Mouse (Mus musculus) embryonic facial prominence, embryonic 12.5 days (tissue): ENCODE measurements around the gene Myo1c. TPM values are rescaled to one million over a fixed set of nuclear protein-coding genes. Genes with fewer than 3 reads are reported as not detected.

ENCODE experiments used
- ATAC-seq: fragments of 200-750 bp; cut with Nextera tagmentation; 2 replicates; pipeline ENCODE4 v1.8.0; 2017; ENCODE audit not compliant: insufficient number of reproducible peaks, insufficient read depth, low FRiP score, low TSS enrichment
- H3K27ac ChIP-seq: fragments of 300-500 bp; sonication (generic); 2 replicates; pipeline ENCODE4 v1.5.1; 2016; ENCODE audit warnings: mild to moderate bottlenecking
- H3K27me3 ChIP-seq: fragments of 300-500 bp; sonication (generic); 2 replicates; pipeline ENCODE4 v1.6.1; 2016; ENCODE audit warnings: mild to moderate bottlenecking, moderate library complexity
- H3K36me3 ChIP-seq: fragments of 300-500 bp; sonication (generic); 2 replicates; pipeline ENCODE4 v1.6.1; 2016; ENCODE audit warnings: mild to moderate bottlenecking
- H3K4me1 ChIP-seq: fragments of 300-500 bp; sonication (generic); 2 replicates; pipeline ENCODE4 v1.6.1; 2016
- H3K4me2 ChIP-seq: fragments of 300-500 bp; sonication (generic); replicated peaks from 2 replicates; pipeline ENCODE4 v1.6.1; 2016; ENCODE audit warnings: mild to moderate bottlenecking, moderate library complexity
- H3K4me3 ChIP-seq: fragments of 300-500 bp; sonication (generic); 2 replicates; pipeline ENCODE4 v1.5.1; 2016; ENCODE audit warnings: mild to moderate bottlenecking
- H3K9ac ChIP-seq: fragments of 300-500 bp; sonication (generic); 2 replicates; pipeline ENCODE4 v1.6.1; 2016; ENCODE audit warnings: mild to moderate bottlenecking, moderate library complexity
- H3K9me3 ChIP-seq: fragments of 300-500 bp; sonication (generic); 2 replicates; pipeline ENCODE4 v1.6.1; 2016; ENCODE audit warnings: mild to moderate bottlenecking, moderate library complexity
- WGBS: fragments of 180-500 bp; shearing (Covaris S2); methylation state at CpG from one replicate; pipeline ENCODE4 v1.1.7; 2016; 5-methylcytosine and 5-hydroxymethylcytosine counted together
- polyA plus RNA-seq: library from polyadenylated mRNA; unstranded; fragments of >200 nt; fragmentation: Nextera tagmentation; extraction: Ambion mirVana; gene quantifications from 2 replicates; pipeline ENCODE4 v1.2.1, GENCODE M21; 2016

Gene Myo1c
- polyA plus RNA-seq, 1 experiment from 2014 or later, result 31.0 TPM

DNA sequence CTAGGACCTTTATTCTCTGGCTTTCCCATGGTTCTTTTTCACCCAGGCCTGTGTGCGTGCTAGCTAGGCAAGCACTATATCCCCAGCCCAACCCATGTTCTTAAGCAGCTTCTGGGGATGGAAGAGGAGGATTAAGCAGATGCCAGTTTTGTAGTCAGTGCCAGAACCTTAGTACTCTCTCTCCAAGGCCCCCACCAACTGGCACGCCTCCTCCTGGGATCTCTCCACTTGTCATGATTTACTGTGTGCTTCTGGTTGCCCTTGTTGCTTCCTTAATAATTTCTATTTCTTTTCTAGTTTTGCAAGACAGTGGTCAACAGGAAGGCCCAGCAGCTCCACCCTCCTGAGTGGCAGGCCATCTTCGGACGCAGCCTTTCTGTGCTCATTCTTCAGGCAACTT is 24.5 kb upstream of the Myo1c start:
- H3K4me3 ChIP-seq, result no peak overlapping the region
- H3K9me3 ChIP-seq, result no peaks in the 10 kb centered on the region
- H3K27me3 ChIP-seq, result no peaks in the 10 kb centered on the region
- 92% methylated on average over 4 of the region's 4 CpGs for WGBS
- H3K27ac ChIP-seq, result no peak overlapping the region
- peaks cover 5% of the 10 kb centered on the region; the same call in 1 of the 2 replicates for H3K4me1 ChIP-seq
- no peak overlapping the region for H3K4me2 ChIP-seq
- peaks cover 42% of the 10 kb centered on the region for H3K36me3 ChIP-seq
- ATAC-seq, result no peak
- H3K9ac ChIP-seq, result no peak overlapping the region

DNA sequence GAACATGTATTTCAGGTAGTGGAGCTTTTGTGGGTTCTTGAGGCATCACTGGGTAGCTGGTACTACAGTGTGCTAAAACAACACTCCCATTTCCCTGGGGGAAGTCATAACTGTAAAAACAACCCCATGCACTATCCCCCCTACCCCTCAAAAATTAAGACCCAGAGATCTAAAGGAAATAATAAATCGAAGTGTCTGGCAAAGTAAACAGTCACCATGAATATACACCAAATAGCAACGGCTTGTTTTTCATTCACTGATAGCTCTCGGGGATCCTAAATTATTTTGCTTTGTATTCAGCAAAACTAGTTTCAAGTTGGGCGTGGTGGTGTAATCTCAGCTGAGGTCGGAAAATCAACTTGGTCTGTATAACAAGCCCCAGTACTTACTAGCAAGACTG is 20.2 kb upstream of the Myo1c start:
- Histone ChIP-seq H3K27me3 (no peaks in the 10 kb centered on the region), H3K9ac (peak overlapping the region; percentile 69), H3K4me3 (peak overlapping the region; percentile 62), H3K4me2 (peak overlapping the region; percentile 86), H3K27ac (0 out of 2 replicates have a peak overlapping the region, but pooled peaks have one; percentile 69), H3K4me1 (peaks cover 16% of the 10 kb centered on the region), H3K9me3 (no peaks in the 10 kb centered on the region), H3K36me3 (peaks cover 25% of the 10 kb centered on the region)
- no peak for ATAC-seq
- WGBS, result 14% methylated on average over 5 of the region's 5 CpGs

GRCm38 (mm10) chr11:75630645-75631229 is 19.6 kb upstream of the Myo1c start, which contains the start of gene Inpp5k:
Gene Inpp5k (plus strand): TSS chr11:75630988.
- Histone ChIP-seq H3K4me2 (peak within 1 kb of the TSS; percentile 86), H3K4me1 (peaks cover 23% of the 10 kb centered on the region), H3K36me3 (peaks cover 20% of the 10 kb centered on the region), H3K9ac (peak within 1 kb of the TSS; percentile 69), H3K4me3 (peak within 1 kb of the TSS; percentile 62), H3K27me3 (no peaks in the 10 kb centered on the region), H3K9me3 (no peaks in the 10 kb centered on the region), H3K27ac (peak within 1 kb of the TSS; percentile 69)
- under 1% methylated on average over 49 of the region's 53 CpGs for WGBS
- ATAC-seq, result peak; percentile 98

DNA sequence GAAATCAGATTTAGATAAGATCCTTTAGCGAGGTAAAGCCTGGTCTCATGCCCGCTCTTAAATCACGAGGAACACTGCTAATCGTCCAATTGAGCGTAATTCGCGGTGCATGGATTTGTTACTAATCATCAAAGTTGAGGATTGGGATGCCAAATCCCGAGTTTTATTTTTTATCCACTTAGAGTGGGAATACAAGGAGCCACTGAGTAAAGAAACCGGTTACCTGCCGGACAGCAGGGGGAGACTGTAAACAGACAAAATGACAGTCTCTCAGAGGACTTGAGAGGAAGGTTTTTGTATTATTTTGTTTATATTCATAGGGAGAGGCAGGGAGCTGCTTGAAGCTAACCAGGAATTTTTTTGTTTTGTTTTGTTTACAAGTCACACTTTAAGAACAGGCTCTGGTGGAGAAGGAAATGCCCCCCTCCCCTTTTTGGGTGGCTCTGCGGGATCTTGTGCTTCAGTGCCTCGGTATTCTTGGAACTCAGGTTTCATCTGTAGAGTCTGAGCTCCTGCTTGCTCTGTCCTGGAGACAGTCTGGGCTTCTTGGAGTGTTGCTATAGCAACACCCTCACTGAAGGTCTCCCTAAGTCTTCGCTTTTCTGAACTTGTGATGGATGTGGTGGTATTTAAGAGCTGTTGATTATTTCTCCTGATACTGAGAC is 18.6 kb upstream of the Myo1c start:
- 14% methylated on average over 13 of the region's 13 CpGs for WGBS

GRCm38 (mm10) chr11:75632921-75633320 is 17.4 kb upstream of the Myo1c start:
- Histone ChIP-seq H3K4me3 (no peak overlapping the region), H3K9me3 (no peaks in the 10 kb centered on the region), H3K4me1 (peaks cover 23% of the 10 kb centered on the region), H3K36me3 (peaks cover 5% of the 10 kb centered on the region; the same call in 1 of the 2 replicates), H3K9ac (no peak overlapping the region), H3K27me3 (no peaks in the 10 kb centered on the region), H3K4me2 (no peak overlapping the region), H3K27ac (no peak overlapping the region)
- WGBS, result 91% methylated on average over 5 of the region's 5 CpGs
- no peak for ATAC-seq

More for the DNA sequence above, 18.6 kb upstream of the Myo1c start:
- peaks cover 23% of the 10 kb centered on the region for H3K4me1 ChIP-seq
- H3K4me3 ChIP-seq, result peak overlapping the region; percentile 62
- H3K9me3 ChIP-seq, result no peaks in the 10 kb centered on the region
- H3K9ac ChIP-seq, result peak overlapping the region; percentile 52
- H3K27me3 ChIP-seq, result no peaks in the 10 kb centered on the region
- ATAC-seq, result no peak
- no peak overlapping the region for H3K27ac ChIP-seq
- peak overlapping the region; percentile 86 for H3K4me2 ChIP-seq
- peaks cover 14% of the 10 kb centered on the region for H3K36me3 ChIP-seq

DNA sequence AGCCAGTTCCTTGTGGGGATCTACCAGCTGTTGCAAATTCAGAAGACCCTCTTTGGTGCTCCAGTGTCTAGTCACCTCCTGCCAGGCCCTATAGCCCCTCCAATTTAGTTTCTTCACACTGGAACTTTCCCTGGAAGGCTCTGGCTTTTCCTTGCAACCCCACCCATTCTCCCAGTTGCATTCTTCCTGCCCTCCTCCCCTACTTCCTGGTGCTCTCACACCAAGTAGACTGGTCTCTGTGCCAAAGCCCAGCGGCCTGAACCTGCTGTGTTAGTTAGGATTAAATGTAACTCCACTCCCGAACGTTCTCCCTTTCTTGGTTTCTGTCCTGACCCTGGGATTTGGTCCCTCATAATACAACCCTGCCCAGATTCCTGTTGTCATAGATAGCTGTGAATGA is 15.5 kb upstream of the Myo1c start:
- no peaks in the 10 kb centered on the region for H3K9me3 ChIP-seq
- H3K27ac ChIP-seq, result no peak overlapping the region
- H3K27me3 ChIP-seq, result no peaks in the 10 kb centered on the region
- WGBS, result 79% methylated on average over 3 of the region's 3 CpGs
- no peak overlapping the region for H3K9ac ChIP-seq
- no peak overlapping the region for H3K4me3 ChIP-seq
- peaks cover 21% of the 10 kb centered on the region for H3K4me1 ChIP-seq
- no peak for ATAC-seq
- no peak overlapping the region for H3K4me2 ChIP-seq
- peaks cover 6% of the 10 kb centered on the region; the same call in 1 of the 2 replicates for H3K36me3 ChIP-seq

- Histone ChIP-seq H3K4me1 (peaks cover 18% of the 10 kb centered on the region), H3K27ac (no peak overlapping the region), H3K9me3 (no peaks in the 10 kb centered on the region), H3K4me3 (no peak overlapping the region), H3K36me3 (peaks cover 6% of the 10 kb centered on the region; the same call in 1 of the 2 replicates), H3K9ac (no peak overlapping the region), H3K4me2 (no peak overlapping the region), H3K27me3 (no peaks in the 10 kb centered on the region)
- WGBS, result 55% methylated on average over 11 of the region's 11 CpGs
- ATAC-seq, result no peak
These were observed 15.0 kb upstream of the Myo1c start for GRCm38 (mm10) chr11:75635315-75635714.

DNA sequence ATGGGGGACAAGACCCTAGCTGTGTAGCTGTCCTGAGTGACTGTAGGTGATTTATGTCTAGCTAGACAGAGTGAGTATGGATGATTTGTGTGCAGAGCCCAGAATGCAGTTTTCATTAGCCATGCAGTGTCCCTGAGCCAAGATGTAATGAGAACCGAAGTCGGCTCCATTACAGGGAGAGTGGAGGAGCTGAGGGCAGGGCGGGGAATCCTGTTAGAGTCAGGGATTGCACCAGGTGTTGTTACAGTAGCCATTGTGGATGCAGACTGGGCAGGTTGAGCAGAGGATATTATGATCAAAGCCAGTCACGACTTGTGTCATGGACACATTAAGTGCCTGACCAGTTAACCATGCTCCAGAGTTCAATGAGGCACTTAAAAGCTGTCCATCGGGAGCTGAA is 7.0 kb upstream of the Myo1c start:
- Histone ChIP-seq H3K4me1 (no peaks in the 10 kb centered on the region), H3K4me3 (no peak overlapping the region), H3K27ac (no peak overlapping the region), H3K9me3 (no peaks in the 10 kb centered on the region), H3K4me2 (no peak overlapping the region), H3K27me3 (no peaks in the 10 kb centered on the region), H3K36me3 (0 out of 2 replicates have a peak, but pooled peaks cover 3% of the 10 kb centered on the region), H3K9ac (no peak overlapping the region)
- ATAC-seq, result no peak
- WGBS, result 72% methylated on average over 5 of the region's 5 CpGs

DNA sequence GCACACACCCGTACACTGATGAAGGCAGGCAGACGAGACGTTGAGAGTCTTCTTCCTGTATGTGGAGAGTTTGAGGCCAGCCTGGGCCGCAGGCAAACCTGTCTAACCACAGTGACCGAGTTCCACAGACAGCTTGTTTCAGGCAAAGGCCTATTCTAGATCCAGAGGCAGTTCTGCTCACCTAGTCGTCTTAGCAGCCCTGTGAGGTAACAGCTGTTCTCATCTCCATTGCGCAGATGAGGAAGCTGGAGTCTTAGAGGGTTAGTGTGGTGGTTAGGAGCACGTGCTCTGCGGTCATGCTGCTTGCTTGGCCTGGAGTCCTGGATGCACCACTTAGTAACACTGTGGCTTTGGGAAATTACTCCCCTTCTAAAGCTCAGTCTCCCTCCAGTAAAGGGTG is 5.6 kb upstream of the Myo1c start:
- no peak for ATAC-seq
- Histone ChIP-seq H3K4me2 (no peak overlapping the region), H3K4me1 (no peaks in the 10 kb centered on the region), H3K27me3 (no peaks in the 10 kb centered on the region), H3K4me3 (no peak overlapping the region), H3K9me3 (no peaks in the 10 kb centered on the region), H3K27ac (no peak overlapping the region), H3K9ac (no peak overlapping the region), H3K36me3 (no peaks in the 10 kb centered on the region)
- WGBS, result 86% methylated on average over 9 of the region's 9 CpGs

DNA sequence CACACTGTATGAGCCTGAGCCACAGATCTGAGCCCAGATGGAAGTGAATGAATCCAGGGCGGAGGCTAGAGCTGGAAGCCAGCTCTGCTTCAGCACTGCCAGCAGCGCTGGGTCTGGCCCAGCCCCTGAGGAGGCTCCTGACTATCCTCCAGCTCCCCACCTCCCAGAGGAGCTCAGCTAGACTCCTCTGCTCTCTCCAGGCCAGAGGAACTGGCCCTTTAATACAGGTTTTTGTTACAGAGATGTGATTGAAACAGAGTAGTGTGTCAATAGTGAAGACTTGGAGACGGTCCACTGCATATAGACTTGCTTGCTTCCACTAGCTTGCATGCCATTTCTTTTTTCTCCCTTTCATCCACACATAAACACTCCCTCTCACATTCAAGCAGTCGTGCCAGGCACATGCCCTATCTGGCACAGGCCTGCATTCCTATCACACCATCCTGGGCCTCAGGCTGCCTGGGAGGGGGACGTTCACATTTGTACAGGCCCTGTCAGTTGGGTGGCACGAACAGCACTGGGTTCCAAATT is 2.6 kb upstream of the Myo1c start:
- Histone ChIP-seq H3K27ac (no peak overlapping the region), H3K9ac (no peak overlapping the region), H3K9me3 (no peaks in the 10 kb centered on the region), H3K4me3 (no peak overlapping the region), H3K27me3 (peaks cover 7% of the 10 kb centered on the region), H3K36me3 (no peaks in the 10 kb centered on the region), H3K4me1 (peaks cover 9% of the 10 kb centered on the region; the same call in 1 of the 2 replicates), H3K4me2 (no peak overlapping the region)
- no peak for ATAC-seq
- 70% methylated on average over 6 of the region's 6 CpGs for WGBS

- no peak for ATAC-seq
- no peaks in the 10 kb centered on the region for H3K36me3 ChIP-seq
- peaks cover 14% of the 10 kb centered on the region for H3K4me1 ChIP-seq
- 75% methylated on average over 4 of the region's 4 CpGs for WGBS
- H3K27ac ChIP-seq, result no peak overlapping the region
- H3K9ac ChIP-seq, result no peak overlapping the region
- no peak overlapping the region for H3K4me2 ChIP-seq
- H3K9me3 ChIP-seq, result no peaks in the 10 kb centered on the region
- peaks cover 20% of the 10 kb centered on the region for H3K27me3 ChIP-seq
- no peak overlapping the region for H3K4me3 ChIP-seq
These were observed 1.1 kb upstream of the Myo1c start for GRCm38 (mm10) chr11:75649155-75649561.

DNA sequence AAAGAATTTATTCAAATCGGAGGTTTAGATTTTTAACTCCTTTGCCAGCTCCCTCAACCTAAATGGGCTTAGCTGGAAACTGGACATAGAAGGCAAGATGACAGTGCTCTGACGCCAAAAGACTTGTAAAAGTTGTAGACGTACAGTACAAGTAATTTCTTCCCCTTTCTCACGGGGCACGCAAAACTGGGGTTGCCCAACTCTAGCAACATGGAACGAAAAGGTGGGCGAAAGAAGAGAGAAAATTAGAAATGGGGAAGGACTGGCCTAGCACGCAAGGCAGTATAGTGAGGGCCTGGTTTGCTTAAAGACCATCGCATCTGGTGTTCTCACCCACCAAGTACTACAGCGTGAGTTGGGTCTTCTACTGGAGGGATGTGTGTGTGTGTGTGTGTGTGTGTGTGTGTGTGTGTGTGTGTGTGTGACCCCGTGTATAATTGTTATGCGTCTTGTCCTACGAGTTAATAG is 688 bp downstream of the Myo1c start:
- Histone ChIP-seq H3K4me1 (peaks cover 20% of the 10 kb centered on the region), H3K9ac (peak overlapping the region; percentile 66), H3K4me2 (peak overlapping the region; percentile 86), H3K27ac (peak overlapping the region; percentile 61; the same call in 1 of the 2 replicates), H3K4me3 (peak overlapping the region; percentile 58), H3K27me3 (peaks cover 24% of the 10 kb centered on the region), H3K9me3 (no peaks in the 10 kb centered on the region), H3K36me3 (no peaks in the 10 kb centered on the region)
- WGBS, result 46% methylated on average over 13 of the region's 13 CpGs
- no peak for ATAC-seq
